Mouse (Mus musculus) embryo, embryonic 9.5 days (tissue): ENCODE results near the gene Rc3h2.

Source experiments
- DNase-seq: peaks from one replicate; pipeline ENCODE4 v3.0.0-alpha.2; 2017; ENCODE audit errors: extremely low spot score

The Rc3h2 gene

GRCm38 (mm10) chr2:37338497-37339187 is 84.1 kb downstream of the Rc3h2 start:
- peak; percentile 38 for DNase-seq

- DNase-seq, result no peak
Observed at GRCm38 (mm10) chr2:37333321-37333720, 89.4 kb downstream of the Rc3h2 start.

- DNase-seq, result no peak
Observed at GRCm38 (mm10) chr2:37326215-37326614, 96.5 kb downstream of the Rc3h2 start, which contains the start of gene Olfr368. TSS of gene Olfr368 (plus strand) at chr2:37326515.
